Mouse (Mus musculus) gastrocnemius, postnatal 36 days (tissue): Measurements from ENCODE around the gene Olfr981. TPM values are rescaled to one million over a fixed set of nuclear protein-coding genes. Genes with fewer than 3 reads are reported as not detected.
"Not testable (repeated sequence)": the region's sequence is repeated elsewhere in the genome, so short reads cannot be mapped to it uniquely, and the experiment has no call there.

ENCODE experiments used
- DNase-seq, 2 experiments: peaks; one replicate each; pipeline ENCODE4 v3.0.0; 2022
- intact Hi-C: fragments of 180-260 bp; cut with DNase I; formaldehyde crosslinking; loops from one replicate; pipeline ENCODE4 v1.15.1; 2025
- long read RNA-seq, 2 experiments: library from polyadenylated mRNA; stranded (forward); transcript quantifications; one replicate each; pipeline ENCODE4 v2.0.0; 2021
- total RNA-seq, 2 experiments: library from RNA; stranded (reverse); gene quantifications; 2 replicates each; pipeline ENCODE4 v1.2.3; 2021

The Olfr981 gene
- total RNA-seq = not detected
- long read RNA-seq, experiment 1 = 0 reads
- long read RNA-seq, experiment 2 = 0 reads

- no peak for DNase-seq
- intact Hi-C loops = no loop called here
Observed at GRCm38 (mm10) chr9:40021164-40021563, at the start of gene Olfr981. Gene Olfr981 (plus strand): TSS chr9:40021464.

DNA sequence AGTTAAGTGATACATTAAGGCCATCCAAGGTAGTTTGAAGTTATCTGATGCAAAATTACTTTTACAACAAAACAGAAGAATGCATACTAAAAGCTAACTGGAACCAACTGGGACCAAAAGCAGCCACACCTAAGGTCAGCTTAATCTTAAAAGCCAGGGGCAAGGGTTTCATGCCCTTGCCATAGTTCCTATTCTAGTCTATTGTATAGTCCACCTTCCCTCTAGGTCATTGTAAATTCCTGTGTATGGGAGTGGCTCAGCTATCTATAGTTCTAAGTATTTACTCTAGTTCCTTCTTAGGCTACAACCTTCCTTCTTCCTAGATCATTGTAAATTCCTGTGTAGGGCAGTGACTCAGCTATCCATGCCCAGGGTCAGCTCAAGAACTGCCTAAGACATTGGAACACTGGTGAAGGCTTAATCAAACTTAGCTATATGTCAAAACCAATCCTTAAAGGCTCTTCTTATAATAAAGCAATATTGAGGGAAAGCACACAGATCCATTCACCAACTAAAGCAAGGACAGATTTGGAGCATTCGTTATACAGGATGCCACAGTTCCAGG, 44.6 kb upstream of the Olfr981 start:
- DNase-seq, intact Hi-C loops: not testable (repeated sequence)

DNA sequence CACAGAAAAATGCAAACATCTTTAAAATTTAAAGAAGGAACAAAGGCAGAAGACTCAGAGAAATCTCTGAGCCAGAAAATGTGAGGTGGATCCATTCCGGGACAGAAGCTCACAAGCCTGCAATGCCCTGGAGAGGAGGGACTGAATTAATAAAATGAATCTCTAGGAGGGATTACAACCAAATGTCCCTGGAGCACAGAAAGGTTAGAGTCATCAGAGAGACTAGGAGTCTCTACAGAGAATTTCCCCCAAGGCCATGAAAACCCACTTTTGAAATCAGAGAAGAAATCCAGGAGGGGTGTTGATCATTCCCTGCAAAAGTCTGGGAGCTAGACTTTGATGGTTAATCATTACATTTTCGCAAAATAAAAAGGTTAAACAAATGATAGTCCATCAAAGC, 29.5 kb upstream of the Olfr981 start, which contains the start of gene Olfr978:
Gene Olfr978 (plus strand): TSS at position 301 of the 400 bp plus-strand sequence.
- DNase-seq = no peak
- intact Hi-C loops = no loop called here

- no peak for DNase-seq
- intact Hi-C loops = no loop called here
Observed at GRCm38 (mm10) chr9:40003365-40003764, 17.9 kb upstream of the Olfr981 start, which contains the start of gene Olfr979. Gene Olfr979 (minus strand): TSS chr9:40003465.

- intact Hi-C loops = no loop called here
- DNase-seq = no peak
Observed at GRCm38 (mm10) chr9:40009482-40009881, 11.8 kb upstream of the Olfr981 start, which contains the start of gene Olfr980. Gene Olfr980 (minus strand): TSS chr9:40009582.

GRCm38 (mm10) chr9:40050138-40050537, 28.9 kb downstream of the Olfr981 start:
- DNase-seq = no peak
- intact Hi-C loops = no loop called here

- DNase-seq = no peak
- intact Hi-C loops = no loop called here
Observed at GRCm38 (mm10) chr9:40073529-40073928, 52.3 kb downstream of the Olfr981 start, which contains the start of gene Olfr982. Gene Olfr982 (plus strand): TSS chr9:40073829.

Other genes with a start within 250 kb of the Olfr981 start
- gene Olfr968, start 238.2 kb upstream of the Olfr981 start, total RNA-seq = not detected
- not detected for gene Olfr969, start 230.5 kb upstream of the Olfr981 start, total RNA-seq
- not detected for gene Olfr970, start 212.6 kb upstream of the Olfr981 start, total RNA-seq
- not detected for gene Olfr971, start 184.6 kb upstream of the Olfr981 start, total RNA-seq
- not detected for gene Olfr972, start 155.0 kb upstream of the Olfr981 start, total RNA-seq
- not detected for gene Olfr229, start 114.1 kb upstream of the Olfr981 start, total RNA-seq
- gene Olfr974, start 84.0 kb upstream of the Olfr981 start, total RNA-seq = not detected
- not detected for gene Olfr975, start 69.4 kb upstream of the Olfr981 start, total RNA-seq
- gene Olfr976, start 60.3 kb upstream of the Olfr981 start, total RNA-seq = not detected
- not detected for gene Olfr978, start 29.4 kb upstream of the Olfr981 start, total RNA-seq
- gene Olfr979, start 18.0 kb upstream of the Olfr981 start, total RNA-seq = not detected
- gene Olfr980, start 11.9 kb upstream of the Olfr981 start, total RNA-seq = not detected
- not detected for gene Olfr982, start 52.4 kb downstream of the Olfr981 start, total RNA-seq
- not detected for gene Olfr983, start 72.1 kb downstream of the Olfr981 start, total RNA-seq
- gene Olfr984, start 92.7 kb downstream of the Olfr981 start, total RNA-seq = not detected
- not detected for gene Olfr985, start 108.7 kb downstream of the Olfr981 start, total RNA-seq
- not detected for gene Tmem225, start 126.7 kb downstream of the Olfr981 start, total RNA-seq
- gene Olfr986, start 159.5 kb downstream of the Olfr981 start, total RNA-seq = not detected
- 1 to 10 TPM; 1.4 to 1.6 TPM for gene Zfp202, start 170.9 kb downstream of the Olfr981 start, total RNA-seq
- 1 to 10 TPM; 2.1 to 2.3 TPM for gene Scn3b, start 247.8 kb downstream of the Olfr981 start, total RNA-seq